Mouse (Mus musculus): ENCODE results near the gene Cd274. TPM values are rescaled to one million over a fixed set of nuclear protein-coding genes. Genes with fewer than 3 reads are reported as not detected.
"Not testable (repeated sequence)": the region's sequence is repeated elsewhere in the genome, so short reads cannot be mapped to it uniquely, and the experiment has no call there.

The Cd274 gene
- total RNA-seq, 2 experiments from 2014 or later: 1.3 to 1.5 TPM

DNA sequence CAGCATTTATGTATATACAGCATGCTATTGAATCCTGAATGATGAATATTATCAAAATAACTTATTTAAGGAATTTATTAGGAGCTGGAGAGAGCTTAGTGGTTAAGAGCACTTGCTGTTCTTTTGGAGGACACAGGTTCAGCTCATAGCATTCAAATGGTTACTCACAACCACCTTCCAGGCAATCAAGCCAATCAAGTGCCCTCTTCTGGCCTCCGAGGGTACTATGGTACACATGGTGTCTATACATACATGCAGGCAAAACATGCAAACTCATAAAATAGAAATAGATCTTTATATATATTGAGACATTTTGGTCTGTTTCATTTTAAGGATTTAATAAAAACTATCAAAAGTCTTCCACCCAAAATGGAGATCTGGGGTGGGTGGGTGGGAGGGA lies 21.6 kb downstream of the Cd274 start:
- intact Hi-C loops (cut with DNase I): no loop called here
- no peak for DNase-seq

DNA sequence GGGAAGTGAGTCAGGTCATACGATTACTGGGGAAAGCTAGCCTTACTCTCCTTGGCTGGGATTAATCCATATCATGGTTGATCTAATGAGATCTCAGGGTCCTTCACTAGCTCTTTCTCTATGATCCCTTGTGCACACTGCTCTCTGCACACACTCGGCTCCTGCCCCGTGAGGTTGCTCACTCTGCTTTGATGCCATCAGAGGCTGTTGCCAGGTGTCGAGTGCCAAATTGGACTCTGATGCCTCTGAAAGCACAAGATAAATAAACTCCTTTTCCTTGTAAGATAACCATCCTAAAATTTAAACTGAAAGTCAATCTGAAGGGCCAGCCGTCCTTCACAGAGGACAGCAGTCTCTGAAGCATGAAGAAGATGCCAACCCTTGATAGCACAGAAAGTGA lies 23.2 kb downstream of the Cd274 start:
- intact Hi-C loops (cut with DNase I): no loop called here
- DNase-seq: no peak

DNA sequence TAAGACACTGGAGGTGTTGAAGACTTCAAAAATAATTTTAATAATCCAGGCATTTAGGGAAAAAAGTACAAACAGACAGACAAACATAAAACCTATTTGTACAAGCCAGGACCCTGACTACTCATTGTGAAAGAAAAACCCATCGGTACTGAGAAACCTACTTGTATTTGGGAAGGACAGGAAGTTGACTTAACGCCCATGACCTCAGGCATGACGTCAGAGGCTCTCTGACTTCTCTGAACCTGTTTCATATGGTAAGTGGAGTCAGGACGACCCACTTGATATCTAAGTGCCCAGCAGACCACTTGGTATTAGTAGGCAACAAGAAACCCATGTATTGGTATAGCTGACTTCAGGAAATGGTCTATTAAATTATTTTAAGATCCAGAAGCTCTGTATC lies 24.0 kb downstream of the Cd274 start:
- no peak for DNase-seq
- intact Hi-C loops (cut with DNase I): no loop called here

DNA sequence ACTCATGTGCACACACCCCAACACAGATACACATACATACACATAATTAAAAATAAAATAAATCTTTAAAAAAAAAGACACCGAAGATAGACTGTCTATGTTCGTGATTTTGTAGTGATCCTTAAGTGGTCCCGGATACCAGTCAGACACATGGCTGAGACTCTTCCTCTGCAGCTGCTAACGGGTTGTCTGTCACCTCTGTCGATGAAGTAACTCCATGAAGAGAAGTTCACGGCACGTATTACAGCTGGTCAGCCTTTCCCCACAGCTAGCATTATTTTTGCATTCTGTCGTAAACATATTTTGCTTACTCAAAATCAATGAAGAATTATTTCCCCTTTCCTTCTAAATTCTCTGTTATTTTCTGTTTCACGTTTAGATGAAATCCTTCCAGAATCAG lies 26.1 kb downstream of the Cd274 start:
- DNase-seq: no peak
- intact Hi-C loops (cut with DNase I): no loop called here

DNA sequence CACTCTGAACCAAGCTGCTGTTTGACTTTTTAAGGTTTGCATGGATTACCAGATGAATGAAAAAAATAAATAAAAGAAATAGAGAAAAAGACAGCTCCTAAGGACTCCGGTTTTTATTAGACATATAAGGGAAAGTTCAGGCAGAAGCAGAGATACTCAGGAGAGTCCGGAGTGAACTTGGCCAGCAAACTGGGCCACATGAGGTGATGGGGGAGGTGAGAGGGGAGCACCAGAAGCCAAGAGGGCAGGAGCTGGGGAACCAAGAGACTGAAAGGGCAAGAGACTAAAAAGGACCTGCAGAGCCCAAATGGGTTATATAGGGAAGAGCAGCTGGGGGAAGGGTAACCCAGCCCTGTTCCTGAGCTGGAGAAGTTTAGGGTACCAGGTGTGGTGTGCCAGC lies 27.5 kb downstream of the Cd274 start:
- intact Hi-C loops (cut with DNase I): no loop called here
- no peak for DNase-seq

DNA sequence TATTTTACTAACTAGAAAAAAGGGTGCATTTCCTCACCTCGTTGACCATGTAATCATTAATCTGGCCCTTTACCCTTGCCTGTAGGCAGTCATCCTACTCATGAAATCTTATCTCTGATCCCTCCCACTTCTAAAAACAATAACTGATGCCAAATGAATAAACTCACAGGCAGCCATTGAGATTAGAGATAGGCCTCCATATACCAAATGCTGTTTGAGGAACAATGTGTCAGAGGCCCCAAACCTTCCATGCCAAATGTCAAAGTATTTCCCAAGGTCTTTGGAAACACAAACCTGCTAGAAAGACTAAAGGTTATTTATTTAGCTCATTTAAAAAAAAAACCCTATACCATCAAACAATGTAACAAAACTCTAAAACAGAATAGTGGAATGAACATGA lies 29.1 kb downstream of the Cd274 start:
- intact Hi-C loops (cut with DNase I): no loop called here
- no peak for DNase-seq

DNA sequence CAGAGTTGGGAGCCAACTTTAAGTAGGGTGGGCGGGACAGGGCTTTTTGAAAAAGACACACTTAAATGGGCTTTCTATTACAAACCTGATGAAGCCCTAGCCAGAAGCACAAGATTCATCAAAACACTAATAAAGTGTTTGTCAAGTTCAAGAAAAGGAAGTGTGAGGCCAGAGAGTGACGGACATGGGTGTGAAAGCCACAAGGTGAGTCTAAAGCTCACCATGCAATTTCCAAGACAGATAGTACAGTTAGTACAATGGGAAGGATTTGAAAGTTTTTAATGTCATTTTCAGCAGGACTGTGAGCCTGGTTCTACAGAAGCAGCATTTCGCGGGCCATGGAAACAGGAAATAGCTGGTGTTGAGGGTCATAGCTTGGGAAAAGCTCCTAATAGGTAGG lies 32.5 kb downstream of the Cd274 start:
- DNase-seq: no peak
- intact Hi-C loops (cut with DNase I): no loop called here

DNA sequence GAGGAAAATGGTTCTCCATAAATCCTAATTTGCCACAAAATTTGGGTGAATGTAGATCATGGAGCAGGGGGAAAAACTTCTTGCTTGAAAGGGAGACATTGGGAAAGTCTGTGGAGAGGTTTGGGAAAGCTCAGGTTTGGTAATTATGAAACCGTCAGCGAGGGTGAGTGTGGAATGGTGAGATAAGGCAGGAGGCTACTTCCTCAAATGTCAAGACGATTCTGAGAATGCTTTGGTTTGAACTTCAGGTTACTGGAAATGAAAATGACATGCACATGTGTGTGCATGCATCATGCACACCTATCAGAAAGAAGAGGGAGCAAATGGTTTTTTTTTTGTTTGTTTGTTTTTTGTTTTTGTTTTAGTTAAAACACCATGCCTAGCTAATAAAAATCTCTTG lies 33.2 kb downstream of the Cd274 start:
- no peak for DNase-seq
- intact Hi-C loops (cut with DNase I): no loop called here

DNA sequence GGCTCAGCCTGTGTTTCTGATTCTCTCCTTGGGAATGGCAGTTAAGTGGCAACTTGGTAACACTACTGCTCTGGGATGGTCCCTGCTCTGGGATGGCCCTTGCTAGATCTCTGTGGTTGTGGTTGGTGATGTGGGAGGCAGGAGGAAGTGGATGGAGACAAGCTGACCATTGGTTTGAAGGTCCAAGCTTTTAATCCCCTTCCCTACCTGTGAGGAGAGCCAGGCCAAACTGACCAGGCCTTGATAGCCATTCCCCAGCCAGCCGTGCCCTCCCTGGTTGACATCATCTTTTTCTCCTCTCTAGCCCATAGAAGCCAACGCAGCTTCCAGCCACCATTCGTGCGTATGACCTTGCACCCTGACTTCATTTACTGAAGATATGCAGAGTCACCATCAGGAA lies 35.4 kb downstream of the Cd274 start:
- intact Hi-C loops (cut with DNase I): no loop called here
- no peak for DNase-seq

DNA sequence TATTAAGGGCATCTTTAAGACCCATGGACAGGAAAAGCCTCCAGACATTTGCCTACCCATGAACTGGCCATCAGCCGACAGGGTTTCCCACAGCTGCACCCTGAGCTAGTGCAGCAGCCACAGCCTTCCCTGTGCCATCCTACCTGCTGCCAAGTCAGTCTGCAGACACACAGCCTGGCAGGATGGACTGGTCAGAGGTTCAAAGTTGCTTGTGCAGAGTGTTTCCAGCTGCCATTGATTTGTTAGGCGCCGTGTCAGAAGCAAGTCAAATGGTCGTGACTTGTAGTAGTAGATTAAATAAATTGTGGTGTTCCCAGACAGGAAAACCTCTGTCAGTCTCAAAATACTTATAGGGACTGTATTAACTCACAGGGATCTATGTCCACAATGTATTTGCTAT lies 36.0 kb downstream of the Cd274 start:
- intact Hi-C loops (cut with DNase I): no loop called here
- no peak for DNase-seq

DNA sequence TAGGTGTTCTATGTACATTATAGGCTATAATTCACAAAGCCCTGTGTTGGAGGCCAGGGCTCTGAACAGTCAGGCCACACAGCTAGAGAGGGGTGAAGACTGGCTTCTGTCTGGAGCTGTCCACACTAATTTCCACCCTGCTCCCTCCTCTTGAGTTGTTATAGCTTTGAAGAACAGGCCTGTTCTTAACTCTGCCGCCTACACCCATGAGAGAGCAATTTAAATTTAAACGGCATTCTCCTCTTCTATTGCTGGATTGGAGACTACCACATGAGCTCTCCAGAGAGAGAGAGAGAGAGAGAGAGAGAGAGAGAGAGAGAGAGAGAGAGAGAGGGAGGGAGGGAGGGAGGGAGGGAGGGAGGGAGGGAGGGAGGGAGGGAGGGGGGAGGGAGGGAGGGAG lies 38.1 kb downstream of the Cd274 start:
- DNase-seq: no peak
- intact Hi-C loops (cut with DNase I): no loop called here

DNA sequence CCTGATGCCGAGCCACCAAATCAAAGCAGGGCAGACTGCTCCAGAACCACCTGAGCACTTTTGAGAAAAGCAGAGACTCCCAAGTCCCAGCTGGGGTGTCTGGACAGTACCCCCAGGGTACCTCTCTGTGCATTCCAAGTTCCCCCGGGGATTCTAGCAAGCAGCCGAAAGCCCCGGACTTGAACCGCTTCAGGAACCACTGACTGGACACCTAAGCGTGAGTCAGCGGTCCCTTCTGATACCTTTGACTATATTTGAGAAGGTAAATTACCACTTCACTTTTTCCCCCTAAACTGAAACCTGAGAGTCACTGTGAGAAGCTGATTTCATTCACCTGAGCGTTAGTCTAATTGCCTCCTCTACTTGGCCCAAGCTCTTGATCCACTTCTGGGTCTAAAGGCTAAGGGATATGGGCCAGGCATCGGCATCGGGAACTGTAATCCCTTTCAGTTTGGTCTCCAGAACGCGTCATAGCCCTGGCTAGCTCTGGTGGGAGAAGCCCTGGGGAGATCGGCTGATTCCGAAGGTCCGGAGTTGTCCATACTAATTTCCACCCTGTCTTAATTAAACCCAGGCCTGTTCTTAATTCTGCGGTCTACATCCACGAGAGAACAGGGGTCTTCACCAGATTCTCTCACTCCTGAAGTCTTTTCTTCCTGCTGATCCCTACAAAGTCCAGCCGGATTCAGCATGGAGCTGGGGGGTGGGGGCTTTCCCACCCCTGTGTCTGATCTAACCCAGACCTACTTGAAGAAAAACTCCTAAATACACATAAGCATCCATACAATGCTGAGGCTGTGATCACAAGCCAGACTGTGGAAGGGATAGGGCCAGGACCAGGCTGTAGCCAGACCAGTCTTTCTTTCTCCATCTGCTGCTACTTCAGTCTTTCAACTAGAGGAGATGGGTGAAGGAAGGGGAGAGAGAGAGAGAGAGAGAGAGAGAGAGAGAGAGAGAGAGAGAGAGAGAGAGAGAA lies 39.1 kb downstream of the Cd274 start:
- no peak for DNase-seq
- intact Hi-C loops (cut with DNase I): no loop called here

DNA sequence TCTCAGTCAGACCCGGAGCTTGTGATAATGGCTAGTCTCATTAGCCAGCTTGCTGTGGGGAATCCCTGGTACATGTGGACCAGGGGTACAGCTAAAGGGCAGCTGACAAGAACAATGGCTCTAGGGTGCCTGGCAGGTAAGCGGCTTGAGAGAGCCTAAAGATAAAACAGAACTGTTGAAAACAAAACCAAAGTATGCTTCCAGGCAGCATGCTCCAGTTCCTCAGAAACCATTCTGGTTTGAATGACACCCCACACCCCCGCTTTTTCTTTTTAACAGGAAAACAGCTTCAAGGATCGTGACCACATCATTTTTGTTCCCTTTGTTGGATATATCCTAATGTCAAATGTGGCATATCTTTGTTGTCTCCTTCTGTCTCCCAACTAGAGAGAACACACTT lies 43.4 kb downstream of the Cd274 start, which contains the start of gene Pdcd1lg2:
Gene Pdcd1lg2 (plus strand): TSS at position 301 of the 400 bp plus-strand sequence.
- DNase-seq: no peak
- intact Hi-C loops (cut with DNase I): no loop called here

DNA sequence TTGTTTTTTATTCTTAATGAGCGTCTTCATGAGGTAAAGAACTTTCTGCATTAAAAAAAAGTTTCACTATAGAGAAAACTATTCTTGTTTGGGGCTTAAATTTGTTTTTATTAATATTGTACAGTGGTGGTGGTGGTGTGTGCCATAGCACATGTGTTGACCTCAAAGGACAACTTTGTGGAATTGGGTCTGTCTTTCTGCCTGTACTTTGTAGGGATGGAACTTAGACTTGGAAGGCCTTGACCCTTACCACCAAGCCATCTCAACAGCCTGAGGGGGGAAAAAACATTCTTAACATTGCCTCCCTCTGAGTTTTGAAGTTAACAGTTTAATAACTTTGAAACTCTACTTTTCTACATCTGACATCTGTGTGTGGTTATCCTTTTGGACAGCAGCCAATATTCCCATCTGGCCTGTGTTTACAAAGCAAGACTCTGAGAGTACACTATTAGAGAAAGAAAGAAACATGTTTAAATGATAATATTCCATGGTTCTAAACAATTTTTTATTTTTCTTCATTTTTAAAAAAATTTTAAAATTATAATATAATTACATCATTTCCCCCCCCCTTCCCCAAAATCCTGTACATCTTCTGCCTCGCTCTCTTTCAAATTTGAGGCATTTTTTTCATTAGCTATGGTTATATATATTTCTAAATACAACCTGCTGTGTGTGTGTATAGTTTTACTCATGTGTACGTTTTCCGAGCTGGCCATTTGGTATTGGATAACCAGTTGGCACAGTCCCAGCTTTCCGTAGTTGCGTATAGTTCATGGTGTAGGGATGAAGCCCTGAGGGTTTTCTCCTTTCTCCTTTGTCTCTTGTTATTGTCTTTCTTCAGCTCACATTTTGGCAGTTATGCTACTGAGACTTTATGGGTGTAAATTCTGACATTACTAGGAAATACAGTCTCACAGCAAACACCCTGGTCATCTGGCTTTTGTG lies 45.5 kb downstream of the Cd274 start:
- intact Hi-C loops (cut with DNase I): no loop called here
- peak; percentile 20 for DNase-seq

DNA sequence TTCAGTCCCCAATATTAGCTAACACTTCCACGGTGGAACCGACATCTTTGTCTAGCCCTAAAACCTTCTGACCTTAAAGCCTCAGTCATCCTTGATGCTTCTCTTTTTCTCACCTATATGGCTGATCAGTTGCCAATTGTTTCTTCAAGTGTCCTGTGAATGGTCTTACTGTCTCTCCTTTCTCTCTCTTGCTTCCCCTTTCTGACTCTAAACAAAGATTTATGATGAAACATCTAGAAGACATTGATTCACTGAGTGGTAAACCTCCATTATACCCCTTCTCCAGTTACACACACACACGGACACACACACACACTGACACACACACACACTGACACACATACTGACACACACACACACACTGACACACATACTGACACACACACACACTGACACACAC lies 47.3 kb downstream of the Cd274 start:
- intact Hi-C loops (cut with DNase I): no loop called here
- DNase-seq: no peak

DNA sequence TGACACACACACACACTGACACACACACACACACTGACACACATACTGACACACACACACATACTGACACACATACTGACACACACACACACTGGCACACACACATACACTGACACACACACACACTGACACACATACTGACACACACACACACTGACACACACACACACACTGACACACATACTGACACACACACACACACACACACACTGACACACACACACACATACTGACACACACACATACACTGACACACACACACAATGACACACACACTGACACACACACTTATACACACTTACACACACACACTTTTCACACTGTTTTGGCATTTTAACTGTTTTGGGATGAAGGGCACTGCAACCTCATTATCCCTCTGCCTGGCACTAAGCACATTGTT lies 47.7 kb downstream of the Cd274 start:
- intact Hi-C loops (cut with DNase I); DNase-seq: not testable (repeated sequence)

DNA sequence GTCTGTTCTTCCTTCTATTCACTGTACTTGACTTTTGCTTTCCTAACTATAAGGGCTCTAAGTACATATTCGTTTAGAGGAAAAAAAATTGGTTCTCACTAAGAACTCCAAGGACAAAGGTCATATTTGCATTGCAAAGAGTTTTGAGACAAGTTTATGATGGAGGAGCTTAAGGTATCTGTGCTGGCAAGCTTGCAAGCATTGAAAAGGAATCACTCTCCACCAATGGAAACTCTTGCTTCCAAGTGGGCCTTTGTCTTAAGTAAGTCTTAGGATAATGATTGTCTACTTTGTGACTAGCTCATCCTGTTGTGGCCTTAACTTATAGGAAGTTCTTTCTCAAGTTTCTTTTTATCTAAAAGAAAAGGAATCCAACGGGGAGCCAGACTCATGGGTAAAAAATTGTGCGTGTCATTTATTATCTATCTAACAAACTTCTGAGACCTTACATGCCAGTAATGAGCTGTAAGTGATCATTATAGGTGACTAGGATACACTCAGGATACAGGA lies 49.2 kb downstream of the Cd274 start:
- intact Hi-C loops (cut with DNase I): no loop called here
- no peak for DNase-seq

DNA sequence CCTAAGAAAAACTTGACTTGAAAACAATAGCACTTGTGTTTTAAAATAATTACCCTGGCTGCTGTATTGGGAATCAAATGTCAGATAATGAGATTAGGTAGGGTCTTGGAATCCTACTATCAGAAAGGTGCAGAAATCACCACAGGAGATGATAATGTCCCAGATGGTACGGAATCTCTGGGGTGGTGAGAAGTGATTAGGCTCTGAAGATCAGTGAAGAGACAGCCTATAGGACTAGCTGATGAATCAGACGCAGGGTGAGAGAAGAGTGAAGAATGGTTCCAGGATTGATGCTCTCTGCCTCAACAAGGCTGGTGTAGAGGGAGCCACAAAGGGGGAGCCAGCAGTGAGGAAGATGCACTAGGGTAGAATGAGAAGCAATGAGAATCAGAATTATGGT lies 49.9 kb downstream of the Cd274 start:
- intact Hi-C loops (cut with DNase I): no loop called here
- no peak for DNase-seq

DNA sequence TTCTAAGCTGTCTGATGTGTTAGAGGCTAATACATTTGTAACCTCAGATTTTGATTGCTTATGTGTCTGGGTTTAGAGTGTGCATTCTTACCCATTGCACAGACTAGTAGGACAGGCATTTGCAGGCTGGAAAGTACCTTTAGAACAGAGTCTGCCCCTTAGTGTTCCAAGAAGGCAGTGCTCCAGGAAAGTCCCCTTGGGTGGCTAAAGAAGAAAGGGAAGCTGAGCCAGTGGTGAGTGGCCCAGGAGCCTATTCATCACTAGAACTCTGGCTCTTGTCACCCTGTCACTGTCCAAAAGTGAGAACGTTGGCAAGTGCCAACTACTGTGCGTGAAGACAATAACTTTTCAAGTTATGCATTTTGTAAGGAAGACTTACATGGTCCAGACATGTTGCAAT lies 50.6 kb downstream of the Cd274 start:
- no peak for DNase-seq
- intact Hi-C loops (cut with DNase I): no loop called here

DNA sequence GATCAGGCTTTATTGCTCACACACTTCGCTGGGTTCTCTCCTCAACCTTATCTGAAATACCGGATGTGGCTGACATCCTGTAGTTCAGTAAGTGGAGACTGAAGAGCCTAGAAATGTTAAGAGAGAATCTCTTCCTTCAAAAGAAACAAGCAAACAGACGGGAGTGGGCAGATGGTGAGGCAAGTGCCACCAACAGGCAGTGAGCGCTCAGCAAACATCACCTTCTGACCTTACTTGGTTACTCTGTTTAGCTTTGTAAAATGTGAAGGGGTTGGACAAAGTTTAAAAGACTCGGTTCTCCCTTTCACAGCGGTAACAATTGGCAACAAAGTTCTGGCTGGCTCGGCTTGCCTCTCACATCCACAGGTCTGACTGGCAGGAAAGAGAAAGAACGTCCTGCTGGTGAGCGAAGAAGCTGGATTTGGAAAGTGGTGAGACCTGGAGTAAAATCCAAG lies 51.4 kb downstream of the Cd274 start:
- intact Hi-C loops (cut with DNase I): no loop called here
- DNase-seq: no peak

DNA sequence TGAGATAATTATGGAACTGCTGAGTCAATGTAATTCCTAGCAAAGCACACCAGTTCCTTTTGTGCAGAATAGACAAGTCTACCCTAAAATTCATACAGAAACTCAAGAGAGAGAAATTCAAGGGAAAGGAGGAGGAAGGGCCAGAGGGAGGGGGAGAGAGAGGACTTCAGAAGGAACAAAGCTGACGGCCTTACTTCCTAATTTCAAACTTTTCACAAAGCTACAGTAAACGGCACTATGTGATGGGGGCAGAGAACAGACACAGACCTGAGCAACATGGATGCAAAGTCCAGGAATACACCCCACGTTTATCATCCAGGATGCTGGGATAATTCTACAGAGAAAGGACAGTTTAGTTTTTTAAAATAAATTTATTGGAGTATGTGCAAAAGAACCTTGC lies 52.3 kb downstream of the Cd274 start:
- DNase-seq: no peak
- intact Hi-C loops (cut with DNase I): no loop called here

Data from left cerebral cortex, postnatal 4 days (tissue).